Mouse (Mus musculus): Measurements from ENCODE around the gene Fmnl3.

- no peak for TF ChIP-seq CTCF (IDR thresholded peaks at IDR 0.05; ENCODE audit: borderline replicate concordance, control insufficient read depth, extremely low read depth, insufficient read depth, low read length, poor library complexity)
- TF ChIP-seq POLR2A (IDR thresholded peaks at IDR 0.05; ENCODE audit: control insufficient read depth, extremely low read depth, insufficient read depth, low read length, poor library complexity) = no peak
These were observed 40.0 kb downstream of the Fmnl3 start for GRCm38 (mm10) chr15:99330324-99330723.
